11 mouse cellular contexts compared by ENCODE assay signal in genomic region chr13:99485861-99486260, GRCm38 (mm10). TPM values are rescaled to one million over a fixed set of nuclear protein-coding genes. Genes with fewer than 3 reads are reported as not detected.
DNase-seq lines count a peak whose midpoint lies in the region; ATAC-seq and TF ChIP-seq lines count a peak whose summit lies in the region.
"Had no signal": no experiment of that assay in that cellular context is flagged by ENCODE, and none has a peak within 500 bp of the region (broad histone marks: within the 10 kb centered on the region; RNA-seq: fewer than 3 reads in every experiment).

No protein-coding gene starts in this region.

- WGBS in heart, postnatal 0 days, result 60% methylated on average over 9 of the region's 9 CpGs
- 93% methylated on average over 9 of the region's 9 CpGs for WGBS in heart, embryonic 11.5 days (ENCODE audit: insufficient replicate concordance)
- WGBS in midbrain, embryonic 13.5 days, result 96% methylated on average over 9 of the region's 9 CpGs
- WGBS in midbrain, embryonic 11.5 days, result 96% methylated on average over 9 of the region's 9 CpGs
- 93% methylated on average over 9 of the region's 9 CpGs for WGBS in small intestine, adult 2 months

- no peak for TF ChIP-seq CTCF in heart, postnatal 0 days (IDR thresholded peaks at IDR 0.05; ENCODE audit: low read depth)
- TF ChIP-seq CTCF in small intestine, adult 2 months (IDR thresholded peaks at IDR 0.05; ENCODE audit: extremely low read depth, insufficient read length, insufficient replicate concordance, low read depth, low read length), result no peak

- no peaks in the 10 kb centered on the region for H3K27me3 ChIP-seq in heart, postnatal 0 days (ENCODE audit: control insufficient read depth, insufficient read depth, low read length)
- no peaks in the 10 kb centered on the region for H3K27me3 ChIP-seq in heart, embryonic 11.5 days (ENCODE audit: control insufficient read depth, insufficient read depth, low read length)
- H3K27me3 ChIP-seq in midbrain, embryonic 13.5 days, result no peaks in the 10 kb centered on the region
- no peaks in the 10 kb centered on the region for H3K27me3 ChIP-seq in midbrain, embryonic 11.5 days (ENCODE audit: control insufficient read depth, insufficient read depth, low read length)
- no peaks in the 10 kb centered on the region for H3K27me3 ChIP-seq in small intestine, adult 2 months (ENCODE audit: control insufficient read depth, insufficient read depth, low read length)

- H3K9me3 ChIP-seq in heart, postnatal 0 days (replicated peaks; ENCODE audit: control insufficient read depth, low read length), result no peaks in the 10 kb centered on the region
- H3K9me3 ChIP-seq in heart, embryonic 11.5 days (replicated peaks; ENCODE audit: control insufficient read depth, low read length), result no peaks in the 10 kb centered on the region
- no peaks in the 10 kb centered on the region for H3K9me3 ChIP-seq in midbrain, embryonic 13.5 days
- H3K9me3 ChIP-seq in midbrain, embryonic 11.5 days (ENCODE audit: control insufficient read depth, low read length), result no peaks in the 10 kb centered on the region
- H3K9me3 ChIP-seq: heart, embryonic 10.5 days had no signal

- no peak overlapping the region for H3K4me2 ChIP-seq in heart, postnatal 0 days (ENCODE audit: low read depth, low read length)
- no peak overlapping the region for H3K4me2 ChIP-seq in heart, embryonic 11.5 days
- H3K4me2 ChIP-seq in midbrain, embryonic 13.5 days (replicated peaks), result no peak overlapping the region
- no peak overlapping the region for H3K4me2 ChIP-seq in midbrain, embryonic 11.5 days

- H3K27ac ChIP-seq in heart, postnatal 0 days (ENCODE audit: low read depth), result peak overlapping the region; percentile 65
- H3K27ac ChIP-seq in heart, embryonic 11.5 days (ENCODE audit: low read depth, low read length), result no peak overlapping the region
- 0 out of 2 replicates have a peak overlapping the region, but pooled peaks have one; percentile 51 for H3K27ac ChIP-seq in midbrain, embryonic 13.5 days
- H3K27ac ChIP-seq in midbrain, embryonic 11.5 days (ENCODE audit: low read depth, low read length), result no peak overlapping the region
- H3K27ac ChIP-seq in small intestine, adult 2 months (ENCODE audit: insufficient read depth, low read depth, low read length), result 0 out of 2 replicates have a peak overlapping the region, but pooled peaks have one; percentile 30
- H3K27ac ChIP-seq: heart, embryonic 10.5 days had no signal

- H3K36me3 ChIP-seq in heart, postnatal 0 days (replicated peaks; ENCODE audit: control insufficient read depth, insufficient read depth, low read length), result 0 out of 2 replicates have a peak, but pooled peaks cover 4% of the 10 kb centered on the region
- no peaks in the 10 kb centered on the region for H3K36me3 ChIP-seq in heart, embryonic 11.5 days (ENCODE audit: control insufficient read depth, insufficient read depth, low read length)
- peaks cover 47% of the 10 kb centered on the region for H3K36me3 ChIP-seq in midbrain, embryonic 13.5 days
- H3K36me3 ChIP-seq in midbrain, embryonic 11.5 days (ENCODE audit: control insufficient read depth, insufficient read depth, low read length), result peaks cover 9% of the 10 kb centered on the region; the same call in 1 of the 2 replicates
- no peaks in the 10 kb centered on the region for H3K36me3 ChIP-seq in small intestine, adult 2 months (ENCODE audit: control insufficient read depth, insufficient read depth, low read length)

- no peak for ATAC-seq in heart, postnatal 0 days (ENCODE audit: insufficient read depth, low read depth)
- no peak for ATAC-seq in heart, embryonic 11.5 days (replicated peaks; ENCODE audit: insufficient number of reproducible peaks, low FRiP score, low TSS enrichment)
- no peak for ATAC-seq in midbrain, embryonic 13.5 days
- ATAC-seq in midbrain, embryonic 11.5 days (ENCODE audit: low FRiP score), result no peak
- no peak for ATAC-seq in frontal cortex, adult (ENCODE audit: low TSS enrichment)
- ATAC-seq: CD4-positive, CD25-positive, alpha-beta regulatory T cell, adult 4 months had no signal

- no peak for TF ChIP-seq POLR2A in small intestine, adult 2 months (IDR thresholded peaks at IDR 0.05; ENCODE audit: low read depth, low read length)

- TF ChIP-seq EP300 in heart, postnatal 0 days (IDR thresholded peaks at IDR 0.05; ENCODE audit: low read depth), result no peak

- H3K9ac ChIP-seq in heart, postnatal 0 days (replicated peaks; ENCODE audit: low read depth, low read length), result no peak overlapping the region
- H3K9ac ChIP-seq in heart, embryonic 11.5 days (ENCODE audit: low read depth, low read length), result no peak overlapping the region
- no peak overlapping the region for H3K9ac ChIP-seq in midbrain, embryonic 13.5 days (replicated peaks)
- no peak overlapping the region for H3K9ac ChIP-seq in midbrain, embryonic 11.5 days (ENCODE audit: low read length)

- H3K4me3 ChIP-seq in heart, postnatal 0 days (ENCODE audit: low read depth, low read length), result no peak overlapping the region
- no peak overlapping the region for H3K4me3 ChIP-seq in heart, embryonic 11.5 days (ENCODE audit: low read depth, low read length)
- H3K4me3 ChIP-seq in midbrain, embryonic 13.5 days (replicated peaks), result no peak overlapping the region
- H3K4me3 ChIP-seq in midbrain, embryonic 11.5 days (ENCODE audit: low read depth, low read length), result no peak overlapping the region
- no peak overlapping the region for H3K4me3 ChIP-seq in small intestine, adult 2 months (ENCODE audit: low read depth, low read length)
- H3K4me3 ChIP-seq: heart, embryonic 10.5 days had no signal

- H3K4me1 ChIP-seq in heart, postnatal 0 days (ENCODE audit: control insufficient read depth, insufficient read depth), result peaks cover 13% of the 10 kb centered on the region
- peaks cover 9% of the 10 kb centered on the region for H3K4me1 ChIP-seq in heart, embryonic 11.5 days (ENCODE audit: control insufficient read depth, insufficient read depth, low read length)
- peaks cover 74% of the 10 kb centered on the region for H3K4me1 ChIP-seq in midbrain, embryonic 13.5 days (replicated peaks)
- peaks cover 20% of the 10 kb centered on the region for H3K4me1 ChIP-seq in midbrain, embryonic 11.5 days (ENCODE audit: control insufficient read depth, insufficient read depth, low read length)
- no peaks in the 10 kb centered on the region for H3K4me1 ChIP-seq in small intestine, adult 2 months (ENCODE audit: control insufficient read depth, insufficient read depth, insufficient read length, low read length)

- DNase-seq in heart, postnatal 0 days (ENCODE audit: low spot score), result no peak
- DNase-seq in midbrain, embryonic 11.5 days (ENCODE audit: low spot score, missing footprints), result no peak
- DNase-seq in cerebellum, adult 9-10 months, result peak; percentile 73
- DNase-seq: lung, postnatal 10 days had no signal

RNA-seq across cellular contexts. Expression of gene Map1b, which starts 30.5 kb away (rescaled TPM):
- total RNA-seq in heart, postnatal 0 days (2014; rRNA removed; ENCODE audit: low replicate concordance), result 23.2 and 34.1 TPM in 2 replicates
- 43.6 and 54.0 TPM in 2 replicates for polyA plus RNA-seq in heart, postnatal 0 days (2015; fragmentation: Nextera tagmentation; extraction: Ambion mirVana)
- polyA plus RNA-seq in heart, embryonic 11.5 days (2014; fragmentation: Nextera tagmentation; extraction: Ambion mirVana), result 128 and 193 TPM in 2 replicates
- polyA plus RNA-seq in midbrain, embryonic 13.5 days (2015; fragmentation: Nextera tagmentation; extraction: Ambion mirVana), result 2,051 and 2,103 TPM in 2 replicates
- 911 and 979 TPM in 2 replicates for polyA plus RNA-seq in midbrain, embryonic 11.5 days (2014; fragmentation: Nextera tagmentation; extraction: Ambion mirVana)
- polyA plus RNA-seq in small intestine, adult 2 months (2012; rRNA removed), result 0.55 and 0.74 TPM in 2 replicates
- total RNA-seq: common myeloid progenitor, adult 5-6 weeks had no signal

Comparison
In these comparisons a context has a peak if more than half of its experiments do, and no peak if none do; other contexts are left out.
1. H3K27ac ChIP-seq: peak in heart, postnatal 0 days (single experiment), midbrain, embryonic 13.5 days (single experiment) and small intestine, adult 2 months (single experiment); none in heart, embryonic 11.5 days (single experiment) and midbrain, embryonic 11.5 days (single experiment).
2. RNA of gene Map1b, which starts 30.5 kb away (polyA plus RNA-seq): 2,051 to 2,103 TPM in midbrain, embryonic 13.5 days, 911 to 979 TPM in midbrain, embryonic 11.5 days, 128 to 193 TPM in heart, embryonic 11.5 days and 43.6 to 54.0 TPM in heart, postnatal 0 days; 0.55 to 0.74 TPM in small intestine, adult 2 months; every median in the first group is over 10 times any median in the second.